Mouse (Mus musculus) liver, adult 2 months (tissue): ENCODE data around the gene Gpank1. TPM values are rescaled to one million over a fixed set of nuclear protein-coding genes. Genes with fewer than 3 reads are reported as not detected.

Experiments used
- DNase-seq: peaks from one replicate; pipeline ENCODE4 v3.0.0-alpha.2; 2011; ENCODE audit warnings: low read depth, low spot score; ENCODE audit errors: extremely low read depth
- H3K27ac ChIP-seq: fragments of 200-500 bp; replicated peaks from 2 replicates; pipeline ENCODE4 v1.5.1; 2012; ENCODE audit warnings: low read depth, mild to moderate bottlenecking, control low read depth, inconsistent platforms, low read length; ENCODE audit not compliant: insufficient read depth
- H3K27me3 ChIP-seq: fragments of 200-500 bp; 2 replicates; pipeline ENCODE4 v1.6.1; 2012; ENCODE audit warnings: mild to moderate bottlenecking, moderate library complexity, low read length, inconsistent platforms; ENCODE audit not compliant: control insufficient read depth, insufficient read depth
- H3K36me3 ChIP-seq: fragments of 200-500 bp; 2 replicates; pipeline ENCODE4 v1.6.1; 2012; ENCODE audit warnings: low read length, inconsistent platforms; ENCODE audit not compliant: control insufficient read depth, insufficient read depth
- H3K4me1 ChIP-seq: fragments of 200-500 bp; 2 replicates; pipeline ENCODE4 v1.6.1; 2011; ENCODE audit warnings: low read length; ENCODE audit not compliant: control insufficient read depth, insufficient read depth
- H3K4me3 ChIP-seq: fragments of 200-500 bp; 2 replicates; pipeline ENCODE4 v1.5.1; 2011; ENCODE audit warnings: low read depth, mild to moderate bottlenecking, control low read depth, low read length, moderate library complexity; ENCODE audit not compliant: insufficient read depth
- H3K79me2 ChIP-seq: fragments of 200-500 bp; 2 replicates; pipeline ENCODE4 v1.6.1; 2012; ENCODE audit warnings: inconsistent platforms, mild to moderate bottlenecking, low read length, moderate library complexity; ENCODE audit not compliant: control insufficient read depth, insufficient read depth
- H3K9ac ChIP-seq: fragments of 200-500 bp; 2 replicates; pipeline ENCODE4 v1.6.1; 2012; ENCODE audit warnings: low read depth, mild to moderate bottlenecking, control low read depth, inconsistent platforms, low read length
- CTCF ChIP-seq: fragments of 200-500 bp; IDR thresholded peaks from 2 replicates; pipeline ENCODE4 v1.5.1; 2011; ENCODE audit warnings: low read depth, low read length, control low read depth
- POLR2A ChIP-seq: fragments of 200-500 bp; IDR thresholded peaks from 2 replicates; pipeline ENCODE4 v1.6.1; 2011; ENCODE audit warnings: low read length, control low read depth; ENCODE audit not compliant: insufficient read depth; ENCODE audit errors: extremely low read depth
- WGBS: fragments of 180-500 bp; shearing (Covaris S2); methylation state at CpG from one replicate; pipeline ENCODE4 v1.1.7; 2018; 5-methylcytosine and 5-hydroxymethylcytosine counted together
- polyA plus RNA-seq: library from polyadenylated mRNA; depleted of rRNA; stranded (reverse); fragments of >200 nt; gene quantifications from 2 replicates; pipeline ENCODE4 v1.2.3, GENCODE M21; 2012
- total RNA-seq: library from RNA; depleted of rRNA; stranded (reverse); fragments of >200 nt; gene quantifications from 2 replicates; pipeline ENCODE4 v1.2.3, GENCODE M21; 2014

Gene Gpank1
- total and polyA plus RNA-seq, 2 experiments, result 9.8 to 11.4 TPM

DNA sequence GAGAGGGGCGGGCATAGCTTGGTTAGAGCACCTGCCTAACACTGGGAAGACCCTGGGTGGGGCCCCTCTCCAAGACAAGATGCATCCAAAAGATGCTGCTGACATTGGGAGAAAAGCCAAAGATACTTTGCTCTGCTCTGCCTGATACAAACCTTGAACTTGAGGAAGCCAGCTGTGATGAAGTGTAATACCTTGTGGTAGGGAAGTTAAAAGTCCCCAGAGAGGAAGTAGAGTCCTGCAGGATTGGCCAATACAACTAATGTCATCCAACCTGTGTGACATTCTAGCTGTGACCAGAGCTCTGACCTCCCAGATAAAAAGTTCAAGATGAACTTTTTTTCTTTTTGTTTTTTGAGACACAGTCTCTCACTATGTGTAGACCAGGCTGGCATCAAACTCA lies 3.8 kb downstream of the Gpank1 start:
- WGBS, result 100% methylated on average over 1 of the region's 1 CpGs
- Histone ChIP-seq H3K9ac (no peak overlapping the region), H3K79me2 (peaks cover 24% of the 10 kb centered on the region), H3K4me3 (no peak overlapping the region), H3K4me1 (peaks cover 20% of the 10 kb centered on the region), H3K27me3 (no peaks in the 10 kb centered on the region), H3K27ac (peak overlapping the region; percentile 94), H3K36me3 (peaks cover 7% of the 10 kb centered on the region; the same call in 1 of the 2 replicates)
- no peak for DNase-seq
- TF ChIP-seq CTCF (no peak), POLR2A (no peak)

DNA sequence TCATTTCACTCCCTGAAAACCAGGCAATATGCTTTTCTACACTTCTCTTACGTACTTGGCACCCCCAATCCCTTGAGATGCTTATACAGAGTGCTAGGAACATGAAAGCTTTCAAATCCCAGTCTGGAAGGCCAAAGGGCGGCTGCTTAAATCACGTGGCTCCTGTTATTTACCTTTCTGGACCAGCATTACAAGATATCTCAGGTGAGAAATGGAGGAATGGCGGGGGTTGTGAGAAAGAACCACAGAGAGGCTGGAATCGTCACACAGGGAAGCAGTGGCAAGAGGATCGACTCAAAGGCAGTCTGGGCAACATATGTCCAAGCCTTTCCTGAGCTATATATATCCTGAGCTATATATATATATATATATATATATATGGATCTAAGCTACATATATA lies 4.3 kb downstream of the Gpank1 start:
- TF ChIP-seq POLR2A (0 out of 2 replicates have a peak, but pooled peaks have one; percentile 23), CTCF (no peak)
- Histone ChIP-seq H3K36me3 (peaks cover 11% of the 10 kb centered on the region; the same call in 1 of the 2 replicates), H3K4me1 (peaks cover 20% of the 10 kb centered on the region), H3K79me2 (peaks cover 22% of the 10 kb centered on the region), H3K27me3 (no peaks in the 10 kb centered on the region), H3K4me3 (peak overlapping the region; percentile 95), H3K27ac (peak overlapping the region; percentile 94), H3K9ac (peak overlapping the region; percentile 92)
- WGBS, result 18% methylated on average over 6 of the region's 6 CpGs
- DNase-seq, result peak; percentile 80

DNA sequence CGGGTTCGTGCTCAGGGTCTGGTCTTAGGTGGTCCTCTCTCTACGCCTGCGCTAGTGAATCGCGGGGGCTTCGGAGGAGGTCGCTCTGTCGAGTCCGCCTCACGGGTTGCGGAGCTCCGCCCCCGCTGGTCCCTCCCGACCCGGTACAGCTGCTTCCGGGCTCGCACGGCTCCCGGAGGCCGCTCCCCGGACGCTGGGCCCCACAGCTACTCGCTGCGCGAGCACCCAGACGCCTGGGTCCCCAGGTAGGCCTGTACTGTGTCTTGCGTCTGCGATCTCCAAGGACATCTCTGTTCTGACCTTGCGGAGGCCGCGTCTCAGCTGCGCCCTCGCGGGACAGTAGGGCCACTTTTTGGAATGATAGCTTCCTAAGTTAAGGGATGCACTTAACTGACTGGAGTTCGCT lies 5.0 kb downstream of the Gpank1 start, which contains the start of gene D17H6S53E:
Gene D17H6S53E, plus strand, starts transcription at position 168 of the 406 bp plus-strand sequence.
- peaks cover 11% of the 10 kb centered on the region; the same call in 1 of the 2 replicates for H3K36me3 ChIP-seq
- TF ChIP-seq CTCF (no peak), POLR2A (peak; percentile 69; the same call in 1 of the 2 replicates)
- peak within 1 kb of the TSS; percentile 94 for H3K27ac ChIP-seq
- H3K79me2 ChIP-seq, result peaks cover 18% of the 10 kb centered on the region; the same call in 1 of the 2 replicates
- peak; percentile 56 for DNase-seq
- H3K9ac ChIP-seq, result peak within 1 kb of the TSS; percentile 92
- WGBS, result under 1% methylated on average over 36 of the region's 36 CpGs
- H3K27me3 ChIP-seq, result no peaks in the 10 kb centered on the region
- peak within 1 kb of the TSS; percentile 95 for H3K4me3 ChIP-seq
- peaks cover 21% of the 10 kb centered on the region for H3K4me1 ChIP-seq

DNA sequence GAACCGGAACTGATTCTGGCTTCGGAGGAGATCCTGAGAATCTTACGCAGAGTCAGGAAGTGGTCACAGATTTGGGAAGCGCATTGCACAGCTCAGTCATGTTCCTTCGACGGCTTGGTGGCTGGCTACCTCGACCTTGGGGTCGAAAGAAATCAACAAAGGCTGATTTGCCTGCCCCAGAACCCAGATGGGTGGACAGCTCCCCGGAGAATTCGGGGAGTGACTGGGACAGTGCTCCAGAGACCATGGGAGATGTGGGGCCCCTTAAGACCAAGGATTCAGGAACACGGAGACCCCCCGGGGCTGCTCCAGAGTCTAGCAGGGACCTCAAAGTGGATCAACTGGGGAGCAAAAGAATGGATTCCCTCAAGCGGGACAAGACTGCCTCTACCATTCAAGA lies 5.8 kb downstream of the Gpank1 start:
- peaks cover 21% of the 10 kb centered on the region for H3K4me1 ChIP-seq
- TF ChIP-seq CTCF, result no peak
- no peak for TF ChIP-seq POLR2A
- H3K4me3 ChIP-seq, result peak overlapping the region; percentile 95; the same call in 1 of the 2 replicates
- peak overlapping the region; percentile 94 for H3K27ac ChIP-seq
- H3K9ac ChIP-seq, result peak overlapping the region; percentile 92
- 42% methylated on average over 13 of the region's 13 CpGs for WGBS
- no peaks in the 10 kb centered on the region for H3K27me3 ChIP-seq
- peaks cover 18% of the 10 kb centered on the region; the same call in 1 of the 2 replicates for H3K79me2 ChIP-seq
- DNase-seq, result no peak
- H3K36me3 ChIP-seq, result peaks cover 11% of the 10 kb centered on the region; the same call in 1 of the 2 replicates

DNA sequence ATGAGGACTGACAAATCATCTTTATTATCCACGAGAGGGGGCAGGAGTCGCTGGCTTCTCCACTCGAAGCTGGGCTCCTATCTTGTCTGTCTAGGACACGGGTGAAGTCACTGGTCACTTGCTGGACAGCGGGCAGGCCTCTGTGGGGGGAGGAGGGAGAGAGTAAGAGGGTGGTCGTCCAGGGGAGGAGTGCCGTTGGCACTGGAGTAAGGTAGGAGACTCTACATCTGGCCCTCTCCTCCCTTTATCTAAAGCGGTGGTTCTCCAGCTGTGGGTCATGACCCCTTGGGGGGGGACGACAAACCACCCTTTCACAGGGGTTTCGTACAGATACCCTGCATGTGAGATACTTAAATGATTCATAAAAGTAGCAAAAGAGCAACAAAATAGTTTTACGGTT lies 7.7 kb downstream of the Gpank1 start:
- H3K27me3 ChIP-seq, result no peaks in the 10 kb centered on the region
- no peak overlapping the region for H3K9ac ChIP-seq
- H3K4me1 ChIP-seq, result peaks cover 25% of the 10 kb centered on the region
- no peak for TF ChIP-seq CTCF
- TF ChIP-seq POLR2A, result no peak
- 63% methylated on average over 11 of the region's 11 CpGs for WGBS
- peaks cover 15% of the 10 kb centered on the region; the same call in 1 of the 2 replicates for H3K79me2 ChIP-seq
- H3K36me3 ChIP-seq, result peaks cover 7% of the 10 kb centered on the region; the same call in 1 of the 2 replicates
- no peak for DNase-seq
- H3K4me3 ChIP-seq, result no peak overlapping the region
- H3K27ac ChIP-seq, result no peak overlapping the region

DNA sequence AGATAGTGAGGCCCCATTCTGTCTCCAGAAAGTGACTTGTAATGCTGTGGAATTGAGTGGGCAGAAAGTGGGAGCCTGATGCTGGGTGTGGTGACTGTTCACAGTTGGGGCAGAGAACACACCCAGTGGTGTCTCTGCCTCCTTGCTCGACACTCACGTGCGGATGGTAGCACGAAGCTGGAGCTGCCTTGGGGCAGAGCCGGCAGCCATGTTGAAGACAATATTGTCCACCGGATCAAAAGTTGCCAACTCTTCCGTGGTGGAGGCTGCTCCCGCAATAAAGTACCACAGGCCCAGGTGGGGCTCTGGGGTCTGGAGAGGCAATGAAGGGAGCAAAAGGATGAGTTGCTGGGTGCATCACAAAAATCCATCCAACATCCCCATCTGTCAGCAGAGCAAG lies 9.8 kb downstream of the Gpank1 start:
- peak overlapping the region; percentile 80 for H3K9ac ChIP-seq

More for the DNA sequence above, 9.8 kb downstream of the Gpank1 start:
- Histone ChIP-seq H3K36me3 (peaks cover 7% of the 10 kb centered on the region; the same call in 1 of the 2 replicates), H3K79me2 (peaks cover 19% of the 10 kb centered on the region; the same call in 1 of the 2 replicates), H3K4me3 (peak overlapping the region; percentile 69), H3K4me1 (peaks cover 19% of the 10 kb centered on the region), H3K27ac (peak overlapping the region; percentile 85), H3K27me3 (no peaks in the 10 kb centered on the region)
- WGBS, result 23% methylated on average over 8 of the region's 8 CpGs
- no peak for DNase-seq
- no peak for TF ChIP-seq CTCF
- no peak for TF ChIP-seq POLR2A
